Mouse (Mus musculus) CH12.LX (cell line): ENCODE results near the gene Sirt3. TPM values are rescaled to one million over a fixed set of nuclear protein-coding genes. Genes with fewer than 3 reads are reported as not detected.
"Not testable (repeated sequence)": the region's sequence is repeated elsewhere in the genome, so short reads cannot be mapped to it uniquely, and the experiment has no call there.

Experiments used
- DNase-seq: peaks from one replicate; pipeline ENCODE4 v3.0.0-alpha.2; 2013; ENCODE audit errors: extremely low read depth
- H3K27ac ChIP-seq: 2 replicates; pipeline ENCODE4 v1.5.1; 2012; ENCODE audit warnings: low read depth, mild to moderate bottlenecking, control low read depth, moderate library complexity; ENCODE audit not compliant: insufficient read depth
- H3K27me3 ChIP-seq: replicated peaks from 2 replicates; pipeline ENCODE3; 2012; ENCODE audit warnings: inconsistent platforms
- H3K36me3 ChIP-seq, 2 experiments: replicated peaks in 1 of 2; 2 replicates each; pipeline versions ENCODE3 to v1.6.1; 2012; ENCODE audit warnings: inconsistent platforms in 1 of 2, low read length in 1 of 2, mild to moderate bottlenecking in 1 of 2, mixed read lengths in 1 of 2, moderate library complexity in 1 of 2; ENCODE audit not compliant: control insufficient read depth in 1 of 2, insufficient read depth in 1 of 2
- H3K4me1 ChIP-seq, 2 experiments: 2 replicates each; pipeline ENCODE4 v1.6.1; 2012; ENCODE audit warnings: inconsistent platforms in 1 of 2, moderate library complexity in 1 of 2; ENCODE audit not compliant: insufficient read depth in 2 of 2, control insufficient read depth in 1 of 2
- H3K4me2 ChIP-seq: 2 replicates; pipeline ENCODE4 v1.6.1; 2012; ENCODE audit warnings: low read depth, mild to moderate bottlenecking, control low read depth; ENCODE audit not compliant: poor library complexity, insufficient read depth, severe bottlenecking
- H3K4me3 ChIP-seq, 3 experiments: fragments of 150-350 bp in 1 of 3; sonication (generic) in 1 of 3; replicated peaks in 1 of 3; 2 replicates each; pipeline versions ENCODE3 to v1.5.1; 2011 to 2012; ENCODE audit warnings: low read depth in 2 of 3, low read length in 2 of 3, mild to moderate bottlenecking in 2 of 3, moderate library complexity in 2 of 3, control low read depth in 1 of 3, improper control_type of control experiment in 1 of 3, inconsistent platforms in 1 of 3, mixed read lengths in 1 of 3; ENCODE audit not compliant: poor library complexity in 1 of 3
- H3K79me2 ChIP-seq: replicated peaks from 2 replicates; pipeline ENCODE4 v1.6.1; 2012; ENCODE audit warnings: mild to moderate bottlenecking, moderate library complexity; ENCODE audit not compliant: control insufficient read depth, poor library complexity, insufficient read depth, severe bottlenecking; ENCODE audit errors: extremely low read depth
- H3K9ac ChIP-seq: 2 replicates; pipeline ENCODE4 v1.6.1; 2012; ENCODE audit warnings: low read depth, mild to moderate bottlenecking, control low read depth, moderate library complexity; ENCODE audit not compliant: insufficient read depth
- H3K9me3 ChIP-seq: replicated peaks from 2 replicates; pipeline ENCODE3; 2012; ENCODE audit warnings: low read length, inconsistent platforms, mixed read lengths
- CHD1 ChIP-seq: IDR thresholded peaks from 2 replicates; pipeline ENCODE4 v1.6.1; 2012; ENCODE audit warnings: low read depth, low read length, improper control_type of control experiment, inconsistent platforms
- CHD2 ChIP-seq: IDR thresholded peaks from 2 replicates; pipeline ENCODE4 v1.6.1; 2011; ENCODE audit warnings: low read length, improper control_type of control experiment
- ELF1 ChIP-seq: IDR thresholded peaks from 2 replicates; pipeline ENCODE4 v1.6.1; 2014; ENCODE audit warnings: low read depth, mild to moderate bottlenecking, inconsistent platforms, low read length, improper control_type of control experiment
- EP300 ChIP-seq: IDR thresholded peaks from 2 replicates; pipeline ENCODE4 v1.6.1; 2011; ENCODE audit warnings: low read length, improper control_type of control experiment
- GABPA ChIP-seq: IDR thresholded peaks from 2 replicates; pipeline ENCODE4 v1.6.1; 2012; ENCODE audit warnings: low read depth, low read length, improper control_type of control experiment, inconsistent platforms; ENCODE audit not compliant: insufficient replicate concordance
- HCFC1 ChIP-seq: IDR thresholded peaks from 2 replicates; pipeline ENCODE4 v1.6.1; 2012; ENCODE audit warnings: low read depth, mild to moderate bottlenecking, inconsistent platforms, low read length, improper control_type of control experiment
- JUN ChIP-seq: IDR thresholded peaks from 2 replicates; pipeline ENCODE4 v1.6.1; 2011; ENCODE audit warnings: low read depth, mild to moderate bottlenecking, low read length, improper control_type of control experiment, moderate library complexity; ENCODE audit not compliant: insufficient read depth
- MAX ChIP-seq: IDR thresholded peaks from 2 replicates; pipeline ENCODE4 v1.6.1; 2011; ENCODE audit warnings: low read length, improper control_type of control experiment
- MEF2A ChIP-seq: IDR thresholded peaks from 2 replicates; pipeline ENCODE4 v1.6.1; 2014; ENCODE audit warnings: low read depth, mild to moderate bottlenecking, inconsistent platforms, low read length, improper control_type of control experiment, borderline replicate concordance
- POLR2A ChIP-seq: IDR thresholded peaks from 2 replicates; pipeline ENCODE4 v1.6.1; 2011; ENCODE audit warnings: low read depth, mild to moderate bottlenecking, improper control_type of control experiment, low read length
- POLR2AphosphoS2 ChIP-seq: IDR thresholded peaks from 2 replicates; pipeline ENCODE4 v1.6.1; 2011; ENCODE audit warnings: low read depth, low read length, improper control_type of control experiment
- RAD21 ChIP-seq: IDR thresholded peaks from 2 replicates; pipeline ENCODE4 v1.6.1; 2011; ENCODE audit warnings: low read depth, mild to moderate bottlenecking, low read length, improper control_type of control experiment, moderate library complexity
- RCOR1 ChIP-seq: conservative IDR thresholded peaks from 2 replicates; pipeline ENCODE4 v1.6.1; 2012; ENCODE audit warnings: low read depth, mild to moderate bottlenecking, inconsistent platforms, low read length, improper control_type of control experiment
- SIN3A ChIP-seq: IDR thresholded peaks from 2 replicates; pipeline ENCODE4 v1.6.1; 2012; ENCODE audit warnings: low read length, improper control_type of control experiment, inconsistent platforms
- SMC3 ChIP-seq: IDR thresholded peaks from 2 replicates; pipeline ENCODE4 v1.6.1; 2011; ENCODE audit warnings: low read depth, low read length, improper control_type of control experiment
- UBTF ChIP-seq: IDR thresholded peaks from 2 replicates; pipeline ENCODE4 v1.6.1; 2012; ENCODE audit warnings: low read depth, mild to moderate bottlenecking, inconsistent platforms, low read length, improper control_type of control experiment, moderate library complexity
- USF1 ChIP-seq: IDR thresholded peaks from 2 replicates; pipeline ENCODE4 v1.6.1; 2014; ENCODE audit warnings: low read depth, mild to moderate bottlenecking, inconsistent platforms, low read length, improper control_type of control experiment
- ZC3H11A ChIP-seq: IDR thresholded peaks from 2 replicates; pipeline ENCODE4 v1.6.1; 2012; ENCODE audit warnings: low read depth, mild to moderate bottlenecking, inconsistent platforms, low read length, improper control_type of control experiment
- ZKSCAN1 ChIP-seq: IDR thresholded peaks from 2 replicates; pipeline ENCODE4 v1.6.1; 2012; ENCODE audit warnings: low read depth, inconsistent platforms, low read length, improper control_type of control experiment, borderline replicate concordance
- ZMIZ1 ChIP-seq: IDR thresholded peaks from 2 replicates; pipeline ENCODE4 v1.6.1; 2012; ENCODE audit warnings: low read depth, mild to moderate bottlenecking, inconsistent platforms, low read length, improper control_type of control experiment
- dilution Hi-C: fragments of 300-500 bp; cut with MboI; formaldehyde crosslinking; loops from 2 replicates; pipeline ENCODE4 v1.14.3; 2020; ENCODE audit warnings: low sequenced_read_pairs; ENCODE audit not compliant: extremely low pct_unique_long_range_greater_than_20kb, extremely low pct_ligation_motif_present
- in situ Hi-C: fragments of 300-500 bp; cut with MboI; formaldehyde crosslinking; loops from 3 replicates; pipeline ENCODE4 v1.14.3; 2019; ENCODE audit warnings: low sequenced_read_pairs, low pct_ligation_motif_present, low pct_unique_long_range_greater_than_20kb, mixed read lengths
- polyA plus RNA-seq: library from polyadenylated mRNA; unstranded; fragments of >175 nt; gene quantifications from 2 replicates; pipeline ENCODE4 v1.2.1, GENCODE M21; 2012; ENCODE audit warnings: low read depth; ENCODE audit not compliant: insufficient read length
- total RNA-seq, 2 experiments: library from RNA; depleted of rRNA; stranded (reverse); fragments of 300-350 nt in 1 of 2; fragments of >200 nt in 1 of 2; gene quantifications; 2 replicates each; pipeline ENCODE4 v1.2.3; 2012 to 2014

Gene Sirt3
- total and polyA plus RNA-seq, 3 experiments = 12.6 to 23.7 (median 16.6) TPM

- Histone ChIP-seq H3K9ac (no peak overlapping the region), H3K79me2 (no peaks in the 10 kb centered on the region; the same call in 1 of the 2 replicates), H3K4me1 (no peaks in the 10 kb centered on the region), H3K4me2 (no peak overlapping the region)
- DNase-seq = no peak
- TF ChIP-seq UBTF (no peak), USF1 (no peak), RCOR1 (no peak), MAX (no peak), CHD2 (no peak), POLR2A (no peak), GABPA (no peak), ZKSCAN1 (no peak), MEF2A (no peak), POLR2AphosphoS2 (no peak), JUN (no peak), RAD21 (no peak), SMC3 (no peak)
- TF ChIP-seq, all 38 proteins: peak for 0
- H3K36me3 ChIP-seq = peaks cover 62 to 79% of the 10 kb centered on the region in 2 experiments
- no peak overlapping the region for H3K4me3 ChIP-seq
- H3K9me3 ChIP-seq = no peaks in the 10 kb centered on the region
- H3K27me3 ChIP-seq = no peaks in the 10 kb centered on the region
- in situ Hi-C loops (no loop called here), dilution Hi-C loops (no loop called here)
- no peak overlapping the region for H3K27ac ChIP-seq
These were observed 12.5 kb upstream of the Sirt3 start for GRCm38 (mm10) chr7:140894611-140895010.

DNA sequence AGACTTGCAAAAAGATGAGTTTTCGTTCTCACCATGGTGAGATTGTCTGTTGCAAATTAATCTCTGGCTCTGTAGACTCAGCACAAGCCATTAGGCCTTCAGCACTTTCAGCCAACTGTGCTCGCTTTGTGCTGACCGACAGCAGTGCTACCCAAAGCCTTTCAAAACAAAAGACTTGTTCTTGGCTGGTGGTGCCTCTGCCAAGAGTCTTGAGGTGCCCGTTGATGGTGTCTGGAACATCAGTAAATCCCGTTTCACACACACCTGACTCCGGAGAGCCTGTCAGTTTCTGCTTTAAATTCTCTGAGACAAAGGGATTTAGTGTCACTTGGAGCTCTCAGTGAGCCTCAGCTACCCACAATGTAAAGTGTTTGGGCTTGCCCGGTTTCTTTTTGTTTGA is 11.9 kb upstream of the Sirt3 start:
- H3K27me3 ChIP-seq = no peaks in the 10 kb centered on the region
- H3K4me3 ChIP-seq = no peak overlapping the region
- TF ChIP-seq ZMIZ1 = no peak
- no peak for TF ChIP-seq ZC3H11A
- TF ChIP-seq UBTF = no peak
- TF ChIP-seq GABPA = no peak
- no peak for TF ChIP-seq CHD2
- TF ChIP-seq ELF1 = no peak
- TF ChIP-seq POLR2A = no peak
- TF ChIP-seq USF1 = no peak
- TF ChIP-seq HCFC1 = no peak
- no peak for TF ChIP-seq EP300
- no peak for TF ChIP-seq JUN
- TF ChIP-seq MEF2A = no peak
- no peak for TF ChIP-seq CHD1
- no peak for TF ChIP-seq SIN3A
- H3K79me2 ChIP-seq = no peaks in the 10 kb centered on the region; the same call in 1 of the 2 replicates
- DNase-seq = no peak
- no peak overlapping the region for H3K27ac ChIP-seq
- in situ Hi-C loops = no loop called here
- no peaks in the 10 kb centered on the region for H3K4me1 ChIP-seq
- no peak overlapping the region for H3K4me2 ChIP-seq
- H3K9ac ChIP-seq = no peak overlapping the region
- no peaks in the 10 kb centered on the region for H3K9me3 ChIP-seq
- peaks cover 67 to 79% of the 10 kb centered on the region in 2 experiments for H3K36me3 ChIP-seq
- dilution Hi-C loops = no loop called here

DNA sequence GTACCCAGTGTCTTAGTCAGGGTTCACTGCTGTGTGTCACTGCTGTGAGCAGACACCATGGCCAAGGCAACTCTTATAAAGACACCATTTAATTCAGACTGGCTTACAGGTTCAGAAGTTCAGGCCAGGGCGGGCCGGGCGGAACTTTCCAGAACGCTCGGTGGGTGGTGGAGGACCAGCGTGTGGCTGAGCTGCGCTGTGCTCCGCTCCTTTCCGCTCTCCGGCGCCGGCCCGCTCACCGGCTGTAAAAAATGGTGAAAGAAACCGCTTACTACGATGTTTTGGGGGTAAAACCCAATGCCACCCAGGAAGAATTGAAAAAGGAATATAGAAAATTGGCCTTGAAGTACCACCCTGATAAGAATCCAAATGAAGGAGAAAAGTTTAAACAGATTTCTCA is 8.5 kb upstream of the Sirt3 start:
- H3K4me3 ChIP-seq, H3K9ac ChIP-seq, H3K27me3 ChIP-seq, H3K9me3 ChIP-seq, DNase-seq, H3K4me1 ChIP-seq, H3K4me2 ChIP-seq, dilution Hi-C loops, H3K27ac ChIP-seq, H3K79me2 ChIP-seq, in situ Hi-C loops: not testable (repeated sequence)
- H3K36me3 ChIP-seq = peaks cover 69 to 79% of the 10 kb centered on the region in 2 experiments
